ENCODE assay signal across 12 mouse cellular contexts in genomic region chr2:38378346-38378745, GRCm38 (mm10). TPM values are rescaled to one million over a fixed set of nuclear protein-coding genes. Genes with fewer than 3 reads are reported as not detected.
DNase-seq lines count a peak whose midpoint lies in the region; ATAC-seq and TF ChIP-seq lines count a peak whose summit lies in the region.
"Had no signal": no experiment of that assay in that cellular context is flagged by ENCODE, and none has a peak within 500 bp of the region (broad histone marks: within the 10 kb centered on the region; RNA-seq: fewer than 3 reads in every experiment).

No protein-coding gene starts in this region.

- H3K4me1 ChIP-seq in midbrain, postnatal 0 days (ENCODE audit: insufficient read depth, low read length): no peaks in the 10 kb centered on the region
- 0 out of 2 replicates have a peak, but pooled peaks cover 11% of the 10 kb centered on the region for H3K4me1 ChIP-seq in midbrain, embryonic 14.5 days (ENCODE audit: control insufficient read depth, insufficient read depth, low read length)
- H3K4me1 ChIP-seq: liver, embryonic 15.5 days had no signal

- 36% methylated on average over 5 of the region's 5 CpGs for WGBS in midbrain, postnatal 0 days
- 23% methylated on average over 5 of the region's 5 CpGs for WGBS in midbrain, embryonic 14.5 days

- peak; percentile 55 for ATAC-seq in frontal cortex, adult (ENCODE audit: low TSS enrichment)
- ATAC-seq in midbrain, postnatal 0 days (ENCODE audit: low FRiP score): no peak
- no peak for ATAC-seq in midbrain, embryonic 14.5 days (ENCODE audit: low FRiP score, low TSS enrichment)

- DNase-seq in frontal cortex, postnatal 36 days (ENCODE audit: low spot score in 2 of 2): no peak
- no peak for DNase-seq in midbrain, postnatal 0 days (ENCODE audit: low spot score)
- no peak for DNase-seq in midbrain, embryonic 14.5 days
- DNase-seq in embryo, embryonic 11 days: peak; percentile 54
- peak; percentile 23 for DNase-seq in thymus, postnatal 25 days
- no peak for DNase-seq in urinary bladder, postnatal 4 days (ENCODE audit: low spot score in 2 of 2)
- DNase-seq in frontal cortex, postnatal 10 days (ENCODE audit: low spot score in 2 of 2): no peak

- no peak overlapping the region for H3K4me2 ChIP-seq in midbrain, postnatal 0 days (ENCODE audit: low read depth, low read length, poor library complexity, severe bottlenecking)
- H3K4me2 ChIP-seq in midbrain, embryonic 14.5 days (ENCODE audit: low read length): no peak overlapping the region

- peaks cover 16% of the 10 kb centered on the region; the same call in 1 of the 2 replicates for H3K27me3 ChIP-seq in midbrain, postnatal 0 days (ENCODE audit: insufficient read depth, low read length)
- H3K27me3 ChIP-seq in midbrain, embryonic 14.5 days (ENCODE audit: control insufficient read depth, insufficient read depth, low read length): peaks cover 35% of the 10 kb centered on the region

- no peak overlapping the region for H3K9ac ChIP-seq in midbrain, postnatal 0 days (replicated peaks; ENCODE audit: low read length, poor library complexity, severe bottlenecking)
- H3K9ac ChIP-seq in midbrain, embryonic 14.5 days (replicated peaks; ENCODE audit: low read length): no peak overlapping the region
- H3K9ac ChIP-seq: liver, embryonic 15.5 days; neural tube, embryonic 15.5 days had no signal

- no peak overlapping the region for H3K27ac ChIP-seq in midbrain, postnatal 0 days (ENCODE audit: low read depth, low read length)
- H3K27ac ChIP-seq in midbrain, embryonic 14.5 days (replicated peaks; ENCODE audit: low read depth, low read length): no peak overlapping the region
- H3K27ac ChIP-seq: embryonic facial prominence, embryonic 13.5 days; hindbrain, embryonic 13.5 days; liver, embryonic 15.5 days; neural tube, embryonic 15.5 days had no signal

- H3K36me3 ChIP-seq in midbrain, postnatal 0 days (ENCODE audit: insufficient read depth, low read length): no peaks in the 10 kb centered on the region
- no peaks in the 10 kb centered on the region for H3K36me3 ChIP-seq in midbrain, embryonic 14.5 days (ENCODE audit: control insufficient read depth, insufficient read depth, low read length)
- H3K36me3 ChIP-seq: embryonic facial prominence, embryonic 13.5 days; hindbrain, embryonic 13.5 days; liver, embryonic 15.5 days; neural tube, embryonic 15.5 days had no signal

- H3K4me3 ChIP-seq in midbrain, postnatal 0 days (ENCODE audit: low read depth, low read length): no peak overlapping the region
- H3K4me3 ChIP-seq in midbrain, embryonic 14.5 days (replicated peaks; ENCODE audit: low read depth, low read length): no peak overlapping the region
- H3K4me3 ChIP-seq: liver, embryonic 15.5 days had no signal

- TF ChIP-seq CTCF in midbrain, postnatal 0 days (IDR thresholded peaks at IDR 0.05): peak; percentile 65

- H3K9me3 ChIP-seq in midbrain, postnatal 0 days (ENCODE audit: low read length): no peaks in the 10 kb centered on the region
- no peaks in the 10 kb centered on the region for H3K9me3 ChIP-seq in midbrain, embryonic 14.5 days (ENCODE audit: control insufficient read depth, low read length)
- H3K9me3 ChIP-seq: embryonic facial prominence, embryonic 13.5 days; hindbrain, embryonic 13.5 days; liver, embryonic 15.5 days; neural tube, embryonic 15.5 days had no signal

RNA-seq across cellular contexts. Expression of gene Lhx2, which starts 39.3 kb away (rescaled TPM):
- total RNA-seq in midbrain, postnatal 0 days (2014; rRNA removed): 77.5 and 90.1 TPM in 2 replicates
- 22.1 and 23.8 TPM in 2 replicates for polyA plus RNA-seq in midbrain, postnatal 0 days (2015; fragmentation: Nextera tagmentation; extraction: Ambion mirVana)
- 47.8 and 68.9 TPM in 2 replicates for polyA plus RNA-seq in midbrain, embryonic 14.5 days (2014; fragmentation: Nextera tagmentation; extraction: Ambion mirVana)

Comparison
In these comparisons a context has a peak if more than half of its experiments do, and no peak if none do; other contexts are left out.
1. DNase-seq: peak in embryo, embryonic 11 days (single experiment) and thymus, postnatal 25 days (single experiment); none in frontal cortex, postnatal 36 days (0 of 2), midbrain, postnatal 0 days (single experiment), midbrain, embryonic 14.5 days (single experiment), urinary bladder, postnatal 4 days (0 of 2) and frontal cortex, postnatal 10 days (0 of 2).